Mouse (Mus musculus) cerebellum, adult 9-11 months (tissue): ENCODE results near the gene Zfp697.
"Not testable (repeated sequence)": the region's sequence is repeated elsewhere in the genome, so short reads cannot be mapped to it uniquely, and the experiment has no call there.

Experiments used
- DNase-seq: peaks from one replicate; pipeline ENCODE4 v3.0.0; 2022

Zfp697 gene

GRCm38 (mm10) chr3:98374062-98374719 lies 8.1 kb upstream of the Zfp697 start:
- DNase-seq: no peak

GRCm38 (mm10) chr3:98374980-98375379 lies 7.3 kb upstream of the Zfp697 start:
- DNase-seq: no peak

DNA sequence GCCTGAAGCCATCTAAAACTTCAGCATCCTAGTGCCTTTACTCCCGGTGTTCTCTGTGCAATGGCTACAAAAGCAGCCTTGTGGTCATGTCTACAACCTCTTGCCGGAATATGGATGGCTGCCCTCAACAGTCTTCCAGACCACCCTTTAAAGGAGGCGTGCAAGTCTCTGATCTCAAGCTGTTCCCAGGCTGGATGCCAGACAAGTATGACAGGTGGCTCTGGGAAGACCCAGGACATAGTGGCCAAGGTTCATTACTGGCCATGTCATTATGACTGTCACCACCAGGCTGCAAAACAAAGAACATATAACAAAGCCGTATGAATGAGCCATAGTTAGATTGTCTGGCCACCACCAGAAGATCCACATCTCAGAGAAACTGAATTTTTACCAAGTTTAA lies 4.0 kb upstream of the Zfp697 start:
- DNase-seq: no peak

DNA sequence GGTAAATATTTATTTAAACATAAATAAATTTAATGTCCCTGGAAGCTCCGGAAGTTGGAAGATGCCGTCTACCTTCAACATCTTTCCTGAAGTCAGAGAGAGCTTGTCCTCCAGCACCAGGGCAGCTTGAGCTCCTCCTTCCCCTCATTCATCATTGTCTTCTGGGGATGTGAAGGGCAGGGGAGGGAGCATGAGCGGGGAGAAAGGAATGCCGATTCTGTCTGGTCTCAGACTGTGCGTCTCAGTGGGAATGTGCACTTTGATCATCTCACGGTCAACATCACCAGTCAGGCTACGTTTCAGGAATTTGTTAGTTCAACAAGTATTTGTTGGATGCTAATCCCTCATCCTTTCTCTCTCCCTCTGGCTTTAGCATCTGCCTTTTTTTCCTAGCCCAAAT lies 3.0 kb upstream of the Zfp697 start:
- no peak for DNase-seq

- peak; percentile 43 for DNase-seq
These were observed 500 bp upstream of the Zfp697 start for GRCm38 (mm10) chr3:98381677-98382245.

DNA sequence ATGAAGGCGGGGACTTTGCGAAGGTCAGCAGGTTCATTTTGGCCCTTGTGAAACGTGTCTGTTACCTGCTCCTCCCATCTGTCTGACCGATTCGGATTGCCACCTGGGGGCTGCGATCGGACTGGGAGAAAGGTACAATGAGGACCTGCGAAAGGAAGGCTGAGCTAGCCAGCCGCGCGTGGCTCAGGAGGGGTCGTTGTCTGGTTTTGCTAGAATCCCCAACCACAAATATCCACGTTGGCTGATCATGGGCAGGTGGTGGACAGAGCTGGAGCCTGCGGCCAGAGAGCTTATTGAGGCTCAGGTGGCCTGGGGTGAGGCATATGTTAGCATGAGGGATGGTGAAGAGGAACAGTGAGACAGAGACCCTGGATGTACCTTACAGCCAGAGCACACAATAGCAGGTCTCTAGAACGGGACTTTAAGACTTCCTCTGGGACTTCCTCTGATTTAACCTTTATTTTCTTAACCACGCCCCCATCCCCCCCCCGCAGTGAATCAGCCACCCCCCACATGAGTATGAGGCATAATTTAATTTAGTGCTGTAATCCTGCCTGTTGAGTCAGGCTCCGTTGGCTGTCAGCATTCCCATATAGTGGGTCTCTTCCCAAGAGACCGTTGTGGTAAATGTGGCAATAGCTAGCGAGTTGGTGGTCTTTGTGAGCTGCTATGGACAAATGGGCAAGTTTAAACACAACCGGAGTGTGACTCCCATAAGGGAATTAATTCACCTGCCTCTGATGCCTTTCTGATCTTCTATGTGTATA lies 946 bp downstream of the Zfp697 start:
- peak; percentile 61 for DNase-seq

DNA sequence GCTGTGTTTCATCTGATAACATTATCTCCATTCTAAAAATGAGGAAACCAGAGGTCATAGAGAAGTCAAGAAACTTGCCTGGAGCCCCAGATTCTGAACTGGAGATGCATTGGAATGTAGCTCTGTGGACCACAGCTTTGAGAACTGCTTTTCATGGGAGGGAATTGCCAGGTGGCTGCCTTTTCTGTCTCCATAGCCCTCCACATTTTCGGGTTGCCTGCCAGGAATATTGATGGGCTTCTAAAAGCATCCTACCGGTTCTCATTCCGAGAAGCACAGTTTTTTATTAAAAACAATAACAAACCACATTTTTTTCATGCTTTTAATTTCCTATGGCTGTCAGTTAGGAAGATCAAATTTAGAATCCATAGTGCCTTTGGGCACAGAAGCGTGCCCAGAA lies 4.8 kb downstream of the Zfp697 start:
- DNase-seq: no peak

GRCm38 (mm10) chr3:98387756-98388155 lies 5.5 kb downstream of the Zfp697 start:
- DNase-seq: no peak

DNA sequence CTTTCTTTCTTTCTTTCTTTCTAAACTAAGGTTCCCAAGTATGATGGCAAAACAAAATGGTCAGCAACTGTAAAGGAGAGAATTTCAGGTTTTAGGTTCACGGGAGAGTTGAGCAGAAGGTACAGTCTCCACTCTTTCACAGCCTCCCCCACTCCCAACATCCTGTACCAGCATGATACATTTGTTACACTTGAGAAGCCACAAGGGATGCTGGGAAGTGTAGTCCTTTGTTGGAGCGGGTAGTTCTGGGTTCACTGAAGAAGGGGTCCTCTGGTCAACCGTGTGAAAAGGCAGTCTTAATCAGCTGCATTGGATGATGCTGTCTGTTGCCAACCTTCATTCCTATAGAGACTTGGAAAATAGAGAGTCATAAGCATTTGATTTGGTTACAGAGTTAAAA lies 7.0 kb downstream of the Zfp697 start:
- DNase-seq: no peak

GRCm38 (mm10) chr3:98404268-98404895 lies 22.1 kb downstream of the Zfp697 start:
- DNase-seq: peak; percentile 58

DNA sequence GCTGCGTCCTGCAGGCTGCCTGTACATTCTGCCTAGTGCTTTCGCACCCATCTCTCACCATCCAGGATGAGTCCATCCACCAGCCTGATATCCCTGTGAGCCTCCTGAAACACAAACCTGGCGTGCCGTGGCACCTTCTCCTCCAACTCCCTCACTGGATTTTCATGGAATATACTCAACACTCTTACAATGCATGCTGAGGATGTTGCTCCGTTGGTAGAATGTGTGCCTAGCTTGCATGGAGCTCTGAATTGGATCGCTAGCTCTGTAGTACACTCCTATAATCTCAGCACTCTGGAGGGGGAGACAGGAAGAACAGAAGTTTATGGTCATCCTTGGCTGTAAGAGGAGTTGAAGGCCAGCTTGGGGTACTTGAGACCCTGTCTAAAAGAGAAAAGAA lies 23.6 kb downstream of the Zfp697 start:
- DNase-seq: not testable (repeated sequence)

DNA sequence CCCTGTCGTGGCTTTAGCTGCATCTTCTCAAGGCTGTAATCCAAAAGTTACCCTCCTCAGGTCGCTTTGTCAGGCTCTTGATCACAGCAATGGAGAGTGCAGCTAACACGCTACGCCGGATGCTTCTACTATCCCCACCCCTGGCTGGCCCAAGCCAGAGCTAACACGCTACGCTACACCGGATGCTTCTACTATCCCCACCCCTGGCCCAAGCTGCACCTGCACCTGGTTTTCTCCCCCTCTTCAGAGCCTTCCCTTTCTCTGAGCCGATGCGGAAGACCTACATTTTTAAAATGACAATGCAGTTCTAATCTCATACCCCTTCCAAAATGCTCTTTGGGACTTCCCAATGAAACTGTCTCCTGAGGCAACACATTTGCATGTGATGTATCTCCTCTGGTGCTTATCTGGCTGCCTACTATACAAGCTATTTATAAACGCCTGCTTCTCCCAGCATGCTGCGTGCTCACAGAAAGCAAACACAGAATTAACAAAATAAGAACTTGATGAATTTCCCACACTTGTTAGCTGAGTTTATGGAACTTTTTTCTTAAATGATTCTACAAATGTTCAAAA lies 24.4 kb downstream of the Zfp697 start:
- DNase-seq: not testable (repeated sequence)

GRCm38 (mm10) chr3:98407261-98407780 lies 25.1 kb downstream of the Zfp697 start:
- not testable (repeated sequence) for DNase-seq

DNA sequence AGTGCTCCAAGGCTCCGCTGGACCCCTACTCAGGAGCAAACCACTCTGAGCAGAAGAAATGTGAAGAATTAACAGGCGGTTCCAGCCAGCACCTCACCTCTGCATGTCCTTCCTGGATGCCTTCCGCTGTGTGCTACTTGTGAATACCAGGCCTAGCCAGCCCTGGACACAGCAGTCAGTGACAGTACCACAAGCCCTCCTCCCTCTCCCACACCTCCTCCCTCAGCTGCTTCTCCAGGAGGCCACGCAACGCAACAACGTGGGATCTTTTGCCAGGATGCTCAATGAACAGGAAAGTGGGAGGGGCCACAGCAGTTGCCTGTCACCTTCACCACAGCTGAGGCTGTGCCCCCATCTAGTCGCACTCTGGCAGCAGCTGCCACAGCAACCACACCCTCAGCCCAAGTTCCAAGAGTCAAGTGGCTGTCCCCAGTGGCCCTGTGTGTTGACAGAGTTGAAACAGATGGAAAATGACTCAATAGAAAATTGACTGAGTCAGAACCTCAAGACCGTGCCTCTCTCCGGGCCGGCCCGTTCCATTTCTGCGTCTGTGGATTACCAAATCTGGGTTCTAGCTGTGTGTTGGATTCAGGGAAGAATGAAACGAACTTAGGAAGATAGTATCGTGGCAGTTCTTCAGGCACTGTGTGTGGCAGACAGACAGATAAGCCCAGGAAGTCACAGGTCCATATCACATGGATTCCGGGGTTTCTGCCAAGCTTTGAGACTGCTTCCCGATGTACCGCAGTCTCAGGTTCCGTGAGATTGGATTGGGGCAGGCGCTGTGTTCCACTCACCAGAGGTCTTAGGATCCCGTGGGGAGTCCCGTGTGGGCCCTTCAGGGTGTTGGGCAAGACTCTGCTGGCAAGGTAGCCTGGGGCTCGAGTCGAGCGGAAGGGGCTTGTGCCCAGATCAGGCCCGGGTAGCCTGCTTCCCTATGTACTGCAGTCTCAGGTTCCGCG lies 28.6 kb downstream of the Zfp697 start:
- DNase-seq: not testable (repeated sequence)

DNA sequence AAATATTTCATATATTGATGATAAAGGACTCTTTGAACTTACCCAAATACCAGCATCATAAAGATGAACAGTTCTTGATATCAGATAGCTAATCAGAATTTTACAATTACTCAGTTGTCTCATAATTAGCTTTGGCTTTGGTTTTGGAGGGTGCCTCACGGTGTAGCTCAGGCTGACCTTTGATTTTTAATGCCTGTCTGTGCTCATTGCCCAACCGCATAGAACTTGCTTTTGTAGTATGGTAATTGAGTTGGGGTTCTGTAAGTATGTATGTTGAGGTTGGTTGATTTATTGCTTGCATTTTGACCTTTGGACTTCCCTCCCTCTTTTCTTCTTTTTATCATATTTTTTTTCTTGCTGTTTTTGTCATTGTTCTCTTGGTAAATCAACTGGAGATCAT lies 31.5 kb downstream of the Zfp697 start:
- no peak for DNase-seq

GRCm38 (mm10) chr3:98414296-98414695 lies 32.0 kb downstream of the Zfp697 start:
- DNase-seq: no peak

DNA sequence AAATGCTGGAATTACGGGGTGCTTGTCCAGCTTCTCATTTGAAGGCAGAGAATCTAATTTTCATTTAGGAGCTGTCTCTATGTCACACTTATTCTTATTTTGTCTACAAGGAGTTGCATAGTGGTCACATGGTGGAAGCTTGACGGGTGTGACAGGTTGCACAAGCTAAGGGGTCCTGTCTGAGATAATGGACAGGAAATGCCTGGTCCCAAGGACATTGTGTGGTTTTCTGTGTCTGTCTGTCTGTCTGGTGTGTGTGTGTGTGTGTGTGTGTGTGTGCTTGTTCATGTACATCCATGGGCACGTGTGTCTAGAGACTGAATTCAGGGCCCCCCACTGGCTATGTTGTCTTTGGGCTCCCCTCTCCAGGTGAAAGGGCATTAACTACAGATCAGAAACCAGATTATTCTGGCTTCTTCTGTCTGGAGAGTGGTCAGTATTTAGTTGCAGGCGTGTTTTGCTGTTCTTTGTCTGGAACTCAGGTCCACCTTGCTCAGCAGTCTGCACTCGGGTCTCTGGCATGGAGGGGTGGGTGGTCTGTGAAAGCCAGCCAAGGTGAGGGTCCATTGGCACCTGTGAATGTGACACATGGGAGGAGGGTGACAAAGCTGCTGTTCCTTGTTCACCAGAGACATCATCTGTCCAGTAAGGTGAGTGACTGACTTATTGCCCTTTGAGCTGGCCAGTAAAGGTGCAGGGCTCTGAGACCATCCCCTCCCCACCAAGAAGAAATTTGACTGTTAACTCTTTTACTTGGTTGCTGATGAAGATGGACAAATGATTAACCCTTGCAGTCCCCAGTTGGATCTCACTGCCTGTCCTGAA lies 34.4 kb downstream of the Zfp697 start:
- no peak for DNase-seq

DNA sequence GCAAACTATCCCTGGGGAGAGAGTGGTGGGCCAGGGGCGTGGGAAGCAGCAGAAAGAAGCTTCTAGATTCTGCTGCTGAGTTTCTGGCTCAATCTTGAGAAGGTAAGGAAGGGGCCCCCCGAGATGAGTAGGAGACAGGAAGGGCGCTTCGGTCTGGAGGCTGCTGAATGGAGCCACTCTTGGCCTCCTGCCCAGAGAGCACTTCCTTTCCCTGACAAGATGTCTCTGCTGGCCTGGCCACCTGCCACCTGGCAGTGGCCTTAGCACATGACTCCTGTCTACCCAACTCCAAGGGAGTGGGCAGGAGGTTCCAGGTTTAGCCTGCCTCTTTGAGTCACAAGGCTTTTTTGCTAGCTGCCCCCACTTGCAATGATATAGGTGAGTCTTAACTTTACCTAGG lies 35.1 kb downstream of the Zfp697 start:
- peak; percentile 92 for DNase-seq

- DNase-seq: no peak
These were observed 36.9 kb downstream of the Zfp697 start for GRCm38 (mm10) chr3:98418991-98419785.

- DNase-seq: no peak
These were observed 37.5 kb downstream of the Zfp697 start for GRCm38 (mm10) chr3:98419786-98420070.
